Mouse (Mus musculus): ENCODE results near the gene Ugt1a10.

- TF ChIP-seq CTCF (IDR thresholded peaks at IDR 0.05; ENCODE audit: extremely low read depth, insufficient read length, insufficient replicate concordance, low read depth, low read length): no peak
- TF ChIP-seq POLR2A (IDR thresholded peaks at IDR 0.05; ENCODE audit: low read depth, low read length): no peak
Observed at GRCm38 (mm10) chr1:88013726-88014125, 41.5 kb upstream of the Ugt1a10 start.

Measured in small intestine, adult 2 months (tissue).